Mouse (Mus musculus) liver, embryonic 11.5 days (tissue): ENCODE measurements at regions not wholly inside any gene's neighbourhood (a gene's known extent, or its start where the extent isn't known, plus 50 kb on each side); places are given as distances from the start of the nearest gene placed in this dataset.

Experiments
- ATAC-seq: fragments of 200-750 bp; cut with Nextera tagmentation; replicated peaks from 2 replicates; pipeline ENCODE4 v1.8.0; 2017; ENCODE audit warnings: moderate number of reproducible peaks, mild to moderate bottlenecking, moderate TSS enrichment, moderate library complexity; ENCODE audit not compliant: low FRiP score
- DNase-seq: peaks from one replicate; pipeline ENCODE4 v3.0.0-alpha.2; 2017; ENCODE audit warnings: low spot score
- H3K27ac ChIP-seq: fragments of 300-500 bp; sonication (generic); 2 replicates; pipeline ENCODE4 v1.5.1; 2014; ENCODE audit warnings: mild to moderate bottlenecking, low read depth, low read length, control low read depth
- H3K27me3 ChIP-seq: fragments of 300-500 bp; sonication (generic); replicated peaks from 2 replicates; pipeline ENCODE4 v1.6.1; 2014; ENCODE audit warnings: low read length, mixed read lengths; ENCODE audit not compliant: control insufficient read depth, insufficient read depth
- H3K36me3 ChIP-seq: fragments of 300-500 bp; sonication (generic); 2 replicates; pipeline ENCODE4 v1.6.1; 2014; ENCODE audit warnings: mild to moderate bottlenecking, low read length, moderate library complexity, mixed read lengths; ENCODE audit not compliant: control insufficient read depth, insufficient read depth
- H3K4me1 ChIP-seq: fragments of 300-500 bp; sonication (generic); replicated peaks from 2 replicates; pipeline ENCODE4 v1.6.1; 2014; ENCODE audit warnings: low read length, mixed read lengths; ENCODE audit not compliant: control insufficient read depth, insufficient read depth
- H3K4me2 ChIP-seq: fragments of 300-500 bp; sonication (generic); 2 replicates; pipeline ENCODE4 v1.6.1; 2014; ENCODE audit warnings: mild to moderate bottlenecking, control low read depth, moderate library complexity
- H3K4me3 ChIP-seq: fragments of 300-500 bp; sonication (generic); 2 replicates; pipeline ENCODE4 v1.5.1; 2014; ENCODE audit warnings: low read depth, low read length, control low read depth
- H3K9ac ChIP-seq: fragments of 300-500 bp; sonication (generic); 2 replicates; pipeline ENCODE4 v1.6.1; 2014; ENCODE audit warnings: low read depth, low read length, control low read depth
- H3K9me3 ChIP-seq: fragments of 300-500 bp; sonication (generic); 2 replicates; pipeline ENCODE4 v1.6.1; 2016; ENCODE audit warnings: low read length, inconsistent platforms, mixed read lengths; ENCODE audit not compliant: control insufficient read depth
- WGBS: fragments of 180-500 bp; shearing (Covaris S2); extraction: QIAGEN DNeasy Blood & Tissue Kit; methylation state at CpG from one replicate; pipeline ENCODE4 v1.1.7; 2014; 5-methylcytosine and 5-hydroxymethylcytosine counted together

DNA sequence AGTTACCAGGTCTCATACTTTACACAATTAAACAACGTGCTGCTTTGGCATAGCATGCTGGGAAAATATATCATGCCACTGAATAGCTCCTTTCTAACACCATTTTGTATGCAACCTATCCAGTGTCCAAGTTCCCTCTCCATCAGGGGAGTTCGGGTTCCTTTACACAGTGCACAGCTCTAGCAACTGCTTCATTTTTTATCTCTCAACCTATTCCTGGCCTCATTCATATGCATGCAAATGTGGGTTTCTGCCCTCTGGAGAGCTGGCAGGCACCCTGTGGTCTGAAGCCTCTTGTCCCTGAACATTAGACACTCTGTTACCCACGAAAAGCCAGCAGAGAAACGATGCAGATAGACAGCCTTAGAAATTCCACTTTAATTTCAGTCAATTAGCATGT is 148.3 kb upstream of the Gap43 start:
- Histone ChIP-seq H3K36me3 (no peaks in the 10 kb centered on the region), H3K4me1 (no peaks in the 10 kb centered on the region), H3K4me3 (no peak overlapping the region), H3K4me2 (no peak overlapping the region), H3K27me3 (no peaks in the 10 kb centered on the region), H3K9me3 (no peaks in the 10 kb centered on the region), H3K27ac (no peak overlapping the region), H3K9ac (no peak overlapping the region)
- no peak for DNase-seq
- ATAC-seq, result no peak
- WGBS, result 61% methylated on average over 4 of the region's 4 CpGs

DNA sequence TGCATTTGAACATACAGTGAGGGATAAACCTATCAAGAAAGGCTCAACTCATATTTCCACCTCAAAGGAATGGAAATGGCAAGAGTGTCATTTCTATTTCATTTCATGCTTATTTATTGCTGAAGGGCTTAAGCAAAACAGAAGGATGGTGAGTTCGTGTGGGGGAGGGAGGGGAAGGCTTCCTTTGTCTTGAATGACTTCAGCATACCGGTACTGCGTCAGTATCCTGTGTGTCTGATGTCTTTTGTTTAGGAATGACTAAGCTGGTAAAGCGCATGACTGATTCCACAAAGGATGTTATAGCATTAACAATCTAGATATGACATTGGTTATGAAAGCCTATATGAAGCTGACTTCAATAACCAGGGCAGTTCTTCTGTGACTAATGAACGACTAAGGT is 139.5 kb upstream of the Gap43 start:
- H3K4me3 ChIP-seq, result no peak overlapping the region
- no peak overlapping the region for H3K9ac ChIP-seq
- H3K4me2 ChIP-seq, result no peak overlapping the region
- H3K9me3 ChIP-seq, result no peaks in the 10 kb centered on the region
- H3K27me3 ChIP-seq, result no peaks in the 10 kb centered on the region
- DNase-seq (no peak), ATAC-seq (no peak)
- 62% methylated on average over 5 of the region's 5 CpGs for WGBS
- H3K4me1 ChIP-seq, result no peaks in the 10 kb centered on the region
- H3K27ac ChIP-seq, result no peak overlapping the region
- no peaks in the 10 kb centered on the region for H3K36me3 ChIP-seq

DNA sequence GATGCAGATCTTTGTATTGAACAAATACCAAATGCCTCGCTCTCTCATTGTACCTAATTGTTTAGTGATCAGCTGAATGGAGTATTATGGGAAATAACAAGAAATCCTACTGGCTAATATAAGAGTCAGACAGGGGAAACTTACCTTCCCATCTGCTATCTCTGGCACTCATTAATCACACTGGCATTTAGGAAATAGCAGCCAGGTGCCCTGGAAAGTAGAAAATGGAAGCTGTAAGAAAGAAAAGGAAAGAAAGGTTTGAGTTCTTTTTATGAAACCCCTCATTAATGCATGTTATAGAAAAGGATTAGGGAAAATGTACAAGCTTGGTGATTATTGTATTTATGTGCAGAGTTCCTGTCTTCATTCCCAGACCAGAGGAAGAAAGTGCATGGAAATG is 126.5 kb upstream of the Gap43 start:
- H3K4me3 ChIP-seq, result no peak overlapping the region
- ATAC-seq (no peak), DNase-seq (no peak)
- H3K9ac ChIP-seq, result no peak overlapping the region
- 91% methylated on average over 1 of the region's 1 CpGs for WGBS
- H3K27ac ChIP-seq, result no peak overlapping the region
- no peaks in the 10 kb centered on the region for H3K27me3 ChIP-seq
- H3K4me1 ChIP-seq, result no peaks in the 10 kb centered on the region
- no peak overlapping the region for H3K4me2 ChIP-seq
- H3K9me3 ChIP-seq, result no peaks in the 10 kb centered on the region
- H3K36me3 ChIP-seq, result no peaks in the 10 kb centered on the region

DNA sequence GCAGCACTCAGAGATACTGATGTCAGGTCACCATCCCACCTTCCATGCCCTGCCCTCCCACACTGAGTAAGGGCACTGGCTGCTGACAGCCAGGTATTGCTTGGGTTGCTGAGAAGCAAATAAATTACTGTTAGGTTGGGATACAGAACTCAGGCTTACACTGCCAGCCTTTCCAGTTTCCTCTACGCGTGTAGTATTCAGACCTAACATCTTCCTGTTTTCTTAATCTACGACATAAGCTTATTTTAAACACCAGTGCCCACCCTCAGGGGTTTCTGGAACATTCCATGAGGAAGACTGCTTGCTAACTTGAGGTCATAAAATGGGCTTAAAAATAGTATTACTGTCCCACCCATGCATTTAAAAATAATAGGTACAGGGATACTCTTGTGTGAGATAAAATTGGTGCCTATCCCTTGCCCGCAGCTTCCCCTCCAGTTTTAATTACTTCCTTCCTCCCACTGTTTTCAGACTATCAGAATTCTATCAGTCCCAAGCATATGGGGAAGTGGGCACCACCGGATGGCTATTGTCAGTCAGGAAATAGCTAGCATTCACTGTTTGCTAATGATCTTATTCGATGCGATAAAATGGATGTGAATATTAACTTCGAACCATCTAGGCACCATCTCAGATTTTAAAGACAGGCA is 116.0 kb upstream of the Gap43 start:
- 0 out of 2 replicates have a peak, but pooled peaks have one; percentile 20 for ATAC-seq
- no peak for DNase-seq
- Histone ChIP-seq H3K4me2 (no peak overlapping the region), H3K9ac (no peak overlapping the region), H3K4me1 (no peaks in the 10 kb centered on the region), H3K9me3 (no peaks in the 10 kb centered on the region), H3K36me3 (no peaks in the 10 kb centered on the region), H3K4me3 (no peak overlapping the region), H3K27me3 (no peaks in the 10 kb centered on the region), H3K27ac (no peak overlapping the region)
- WGBS, result 33% methylated on average over 8 of the region's 8 CpGs

DNA sequence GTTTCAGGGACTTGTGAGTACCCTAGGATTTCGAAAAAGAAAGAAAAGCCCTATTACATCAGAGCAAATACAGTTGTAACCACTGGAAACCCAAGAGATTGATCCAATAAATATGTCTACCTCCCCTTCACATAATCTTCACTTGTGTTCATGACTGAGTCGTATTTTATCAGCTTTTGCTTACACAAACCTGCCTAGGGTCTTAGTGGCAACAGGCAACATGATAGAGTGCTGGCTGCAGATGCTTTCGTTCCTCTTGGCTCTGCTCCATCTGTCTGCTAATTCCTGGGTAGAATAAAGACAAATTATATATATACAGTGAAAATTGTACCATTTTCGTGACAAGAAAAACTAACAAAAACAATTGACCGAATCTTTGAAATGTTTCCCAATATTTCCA is 112.9 kb upstream of the Gap43 start:
- no peaks in the 10 kb centered on the region for H3K27me3 ChIP-seq
- no peaks in the 10 kb centered on the region; the same call in 1 of the 2 replicates for H3K9me3 ChIP-seq
- ATAC-seq (no peak), DNase-seq (no peak)
- H3K9ac ChIP-seq, result no peak overlapping the region
- 70% methylated on average over 5 of the region's 5 CpGs for WGBS
- no peaks in the 10 kb centered on the region for H3K4me1 ChIP-seq
- no peak overlapping the region for H3K4me3 ChIP-seq
- no peak overlapping the region for H3K4me2 ChIP-seq
- H3K27ac ChIP-seq, result no peak overlapping the region
- H3K36me3 ChIP-seq, result no peaks in the 10 kb centered on the region

DNA sequence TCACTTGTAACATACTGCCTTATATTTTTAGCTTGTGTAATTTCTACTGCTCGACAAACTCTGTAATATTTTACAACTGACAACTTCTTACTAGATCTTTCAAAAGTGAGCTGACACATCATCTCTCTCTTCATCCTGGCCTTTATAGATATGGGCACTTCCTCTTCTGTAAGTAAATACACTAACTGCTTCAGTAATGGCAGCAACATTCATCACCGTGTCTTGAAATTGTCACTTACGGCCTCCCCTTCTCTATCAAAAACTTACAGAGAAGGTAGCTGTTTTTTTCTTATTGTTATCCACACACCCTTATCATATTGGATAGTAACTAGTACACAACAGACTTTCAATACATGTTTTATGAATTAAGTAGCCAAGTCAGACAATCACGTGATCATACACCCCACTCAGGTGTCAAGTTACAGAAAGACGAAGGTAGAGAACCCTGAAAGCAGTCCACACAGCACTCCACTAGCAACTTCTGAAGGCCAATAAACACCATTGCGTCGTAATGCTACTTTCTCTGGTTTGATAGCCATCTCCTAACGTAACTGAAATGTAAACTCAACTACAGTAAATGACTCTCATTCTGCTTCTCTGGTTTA is 109.5 kb upstream of the Gap43 start:
- no peaks in the 10 kb centered on the region for H3K4me1 ChIP-seq
- H3K27ac ChIP-seq, result no peak overlapping the region
- no peak overlapping the region for H3K4me3 ChIP-seq
- no peak for ATAC-seq
- 78% methylated on average over 8 of the region's 8 CpGs for WGBS
- H3K36me3 ChIP-seq, result no peaks in the 10 kb centered on the region
- no peaks in the 10 kb centered on the region; the same call in 1 of the 2 replicates for H3K9me3 ChIP-seq
- no peak overlapping the region for H3K4me2 ChIP-seq
- H3K27me3 ChIP-seq, result no peaks in the 10 kb centered on the region
- H3K9ac ChIP-seq, result no peak overlapping the region
- DNase-seq, result no peak

DNA sequence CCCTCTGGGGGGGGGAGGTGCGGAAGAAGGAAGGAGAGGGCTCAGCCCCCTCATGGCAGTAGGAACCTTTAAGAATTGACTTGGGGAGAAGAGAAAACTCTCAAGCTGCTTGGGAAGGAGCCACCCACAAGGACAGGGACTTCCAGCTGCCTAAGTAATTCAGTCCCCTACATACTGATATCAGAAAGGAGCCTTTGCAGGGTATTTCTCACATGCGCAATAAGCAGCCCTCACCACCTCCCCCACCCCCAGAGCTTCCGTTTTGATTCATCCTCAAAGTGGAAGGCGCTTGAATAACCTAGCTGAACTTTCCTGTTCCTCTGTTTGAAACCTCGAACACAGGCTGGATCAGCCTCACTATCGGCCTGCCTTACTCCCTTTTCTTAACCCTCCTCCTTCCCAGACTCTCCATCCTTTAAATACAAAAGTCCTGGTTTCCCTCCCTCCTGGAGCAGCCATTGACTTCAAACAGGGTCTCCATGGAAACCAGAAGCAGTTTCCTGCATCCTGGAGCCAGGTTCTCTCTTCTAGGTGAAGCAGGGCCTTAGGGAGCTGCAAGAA is 104.5 kb upstream of the Gap43 start:
- Histone ChIP-seq H3K27me3 (no peaks in the 10 kb centered on the region), H3K9me3 (no peaks in the 10 kb centered on the region; the same call in 1 of the 2 replicates), H3K4me3 (no peak overlapping the region), H3K4me1 (no peaks in the 10 kb centered on the region), H3K9ac (no peak overlapping the region), H3K27ac (no peak overlapping the region), H3K36me3 (no peaks in the 10 kb centered on the region), H3K4me2 (no peak overlapping the region)
- no peak for ATAC-seq
- 25% methylated on average over 6 of the region's 6 CpGs for whole genome bisulfite sequencing
- DNase-seq, result no peak

DNA sequence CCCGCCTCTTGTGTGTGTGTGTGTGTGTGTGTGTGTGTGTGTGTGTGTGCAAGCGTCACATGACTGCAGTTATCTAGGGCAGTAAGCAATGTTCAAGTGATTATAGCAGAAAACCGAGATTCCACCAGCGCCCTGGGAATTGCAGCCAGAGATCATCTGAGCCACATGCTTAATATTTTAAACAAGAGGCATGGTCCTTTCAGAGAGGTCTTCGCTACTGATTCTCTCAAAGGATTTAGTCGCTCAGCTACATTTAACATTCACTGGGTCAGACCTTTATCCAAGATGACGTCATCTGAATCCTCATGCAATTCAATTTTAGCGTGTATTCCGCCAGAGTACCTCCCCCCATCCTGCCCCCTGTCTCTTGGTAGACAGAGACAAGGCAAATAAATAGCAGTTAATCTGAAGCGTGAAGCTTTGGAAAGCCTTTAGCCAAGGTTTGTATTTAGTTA is 104.0 kb upstream of the Gap43 start:
- Histone ChIP-seq H3K27me3 (no peaks in the 10 kb centered on the region), H3K9me3 (no peaks in the 10 kb centered on the region; the same call in 1 of the 2 replicates), H3K4me2 (no peak overlapping the region), H3K4me1 (no peaks in the 10 kb centered on the region), H3K36me3 (no peaks in the 10 kb centered on the region), H3K9ac (no peak overlapping the region), H3K27ac (no peak overlapping the region), H3K4me3 (no peak overlapping the region)
- no peak for DNase-seq
- WGBS, result 57% methylated on average over 10 of the region's 10 CpGs
- no peak for ATAC-seq

DNA sequence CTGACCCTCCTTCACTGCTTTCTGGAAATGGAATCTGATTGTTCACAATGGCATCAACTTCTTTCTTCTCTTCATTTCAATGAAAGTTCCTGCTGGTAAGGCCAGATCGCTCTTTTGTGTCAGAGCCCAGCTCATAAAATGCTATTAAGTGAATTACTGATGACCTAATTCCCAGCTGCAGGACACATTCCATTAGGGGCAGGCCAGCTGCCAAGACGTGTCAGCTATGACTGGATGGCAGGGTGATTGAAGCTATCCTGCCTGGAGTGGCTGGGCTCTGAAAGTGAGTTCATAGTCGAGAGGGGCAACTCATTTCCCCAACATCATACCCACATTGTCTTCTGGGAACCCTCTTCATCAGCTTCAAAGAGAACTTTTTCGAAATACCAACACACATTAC is 100.4 kb upstream of the Gap43 start:
- DNase-seq, result no peak
- no peaks in the 10 kb centered on the region for H3K9me3 ChIP-seq
- H3K36me3 ChIP-seq, result no peaks in the 10 kb centered on the region
- WGBS, result 47% methylated on average over 4 of the region's 4 CpGs
- H3K27me3 ChIP-seq, result no peaks in the 10 kb centered on the region
- no peak overlapping the region for H3K4me2 ChIP-seq
- no peaks in the 10 kb centered on the region for H3K4me1 ChIP-seq
- H3K9ac ChIP-seq, result no peak overlapping the region
- no peak for ATAC-seq
- H3K27ac ChIP-seq, result no peak overlapping the region
- H3K4me3 ChIP-seq, result no peak overlapping the region
